Mouse (Mus musculus) MEL (cell line): ENCODE measurements around the gene Oaz2.

Experiments
- MAX ChIP-seq: IDR thresholded peaks from 2 replicates; pipeline ENCODE4 v1.6.1; 2011; ENCODE audit warnings: low read length, improper control_type of control experiment
- POLR2A ChIP-seq, 2 experiments: IDR thresholded peaks; 2 replicates each; pipeline ENCODE4 v1.6.1; 2011 to 2012; ENCODE audit warnings: low read length in 2 of 2, mild to moderate bottlenecking in 2 of 2, control low read depth in 1 of 2, improper control_type of control experiment in 1 of 2, low read depth in 1 of 2, moderate library complexity in 1 of 2; ENCODE audit not compliant: control insufficient read depth in 1 of 2, insufficient read depth in 1 of 2, poor library complexity in 1 of 2
- TBP ChIP-seq: IDR thresholded peaks from 2 replicates; pipeline ENCODE4 v1.8.0; 2011; ENCODE audit warnings: low read depth, low read length, improper control_type of control experiment

GRCm38 (mm10) chr9:65728588-65728987 lies 60.8 kb downstream of the Oaz2 start:
- TF ChIP-seq MAX (no peak), TBP (no peak), POLR2A (IDR thresholded peaks at IDR 0.05; ENCODE audit: control insufficient read depth in 1 of 2, insufficient read depth in 1 of 2, low read depth in 1 of 2, low read length in 2 of 2, poor library complexity in 1 of 2) (no peak)
